Mouse (Mus musculus) brown adipose tissue, adult 24 weeks (tissue): ENCODE measurements around the gene Ftl1. TPM values are rescaled to one million over a fixed set of nuclear protein-coding genes. Genes with fewer than 3 reads are reported as not detected.
"Not testable (repeated sequence)": the region's sequence is repeated elsewhere in the genome, so short reads cannot be mapped to it uniquely, and the experiment has no call there.

Experiments used
- H3K27ac ChIP-seq: fragments of 200-500 bp; replicated peaks from 2 replicates; pipeline ENCODE4 v1.5.1; 2012; ENCODE audit warnings: low read depth, mild to moderate bottlenecking, low read length
- H3K4me1 ChIP-seq: fragments of 200-500 bp; 2 replicates; pipeline ENCODE4 v1.6.1; 2012; ENCODE audit warnings: low read length, mixed read lengths; ENCODE audit not compliant: control insufficient read depth, insufficient read depth, insufficient read length
- H3K4me3 ChIP-seq: fragments of 200-500 bp; 2 replicates; pipeline ENCODE4 v1.5.1; 2012; ENCODE audit warnings: low read depth, mild to moderate bottlenecking, low read length, moderate library complexity; ENCODE audit not compliant: insufficient read depth
- polyA plus RNA-seq: library from polyadenylated mRNA; stranded (reverse); fragments of >200 nt; gene quantifications from 2 replicates; pipeline ENCODE4 v1.2.4, GENCODE M21; 2012; ENCODE audit not compliant: missing spikeins, insufficient read depth, insufficient read length

The Ftl1 gene
- 1,179 and 1,214 TPM in 2 replicates for polyA plus RNA-seq

- Histone ChIP-seq H3K4me3 (peak within 1 kb of the TSS; percentile 100), H3K27ac (peak within 1 kb of the TSS; percentile 98)
- H3K4me1 ChIP-seq: not testable (repeated sequence)
Measured at GRCm38 (mm10) chr7:45459564-45460140, at the start of gene Ftl1. Gene Ftl1, minus strand, starts transcription at chr7:45459884.

- Histone ChIP-seq H3K4me3 (peak overlapping the region; percentile 90), H3K4me1 (peaks cover 10% of the 10 kb centered on the region), H3K27ac (peak overlapping the region; percentile 77)
Measured at GRCm38 (mm10) chr7:45509181-45509882, 49.6 kb upstream of the Ftl1 start.

GRCm38 (mm10) chr7:45508561-45508960 is 48.9 kb upstream of the Ftl1 start:
- no peak overlapping the region for H3K27ac ChIP-seq
- no peak overlapping the region for H3K4me3 ChIP-seq
- peaks cover 10% of the 10 kb centered on the region for H3K4me1 ChIP-seq

- Histone ChIP-seq H3K27ac (no peak overlapping the region), H3K4me1 (peaks cover 10% of the 10 kb centered on the region), H3K4me3 (no peak overlapping the region)
Measured at GRCm38 (mm10) chr7:45507583-45507982, 47.9 kb upstream of the Ftl1 start.

GRCm38 (mm10) chr7:45498427-45498826 is 38.7 kb upstream of the Ftl1 start:
- Histone ChIP-seq H3K27ac (no peak overlapping the region), H3K4me1 (no peaks in the 10 kb centered on the region), H3K4me3 (no peak overlapping the region)

GRCm38 (mm10) chr7:45494548-45494947 is 34.9 kb upstream of the Ftl1 start:
- Histone ChIP-seq H3K27ac (no peak overlapping the region), H3K4me3 (no peak overlapping the region)

GRCm38 (mm10) chr7:45492951-45493350 is 33.3 kb upstream of the Ftl1 start:
- no peak overlapping the region for H3K4me3 ChIP-seq
- no peak overlapping the region for H3K27ac ChIP-seq
- no peaks in the 10 kb centered on the region for H3K4me1 ChIP-seq

More at GRCm38 (mm10) chr7:45494548-45494947, 34.9 kb upstream of the Ftl1 start:
- no peaks in the 10 kb centered on the region for H3K4me1 ChIP-seq

GRCm38 (mm10) chr7:45492225-45492844 is 32.7 kb upstream of the Ftl1 start:
- Histone ChIP-seq H3K27ac (no peak overlapping the region), H3K4me3 (no peak overlapping the region), H3K4me1 (peaks cover 2% of the 10 kb centered on the region; the same call in 1 of the 2 replicates)

GRCm38 (mm10) chr7:45491264-45491663 is 31.6 kb upstream of the Ftl1 start:
- peaks cover 4% of the 10 kb centered on the region; the same call in 1 of the 2 replicates for H3K4me1 ChIP-seq
- H3K27ac ChIP-seq: no peak overlapping the region; the same call in 1 of the 2 replicates
- no peak overlapping the region for H3K4me3 ChIP-seq

- H3K4me3 ChIP-seq: no peak overlapping the region
- peaks cover 4% of the 10 kb centered on the region; the same call in 1 of the 2 replicates for H3K4me1 ChIP-seq
- H3K27ac ChIP-seq: no peak overlapping the region; the same call in 1 of the 2 replicates
Measured at GRCm38 (mm10) chr7:45490822-45491221, 31.1 kb upstream of the Ftl1 start.

- Histone ChIP-seq H3K4me3 (no peak overlapping the region), H3K4me1 (peaks cover 4% of the 10 kb centered on the region; the same call in 1 of the 2 replicates), H3K27ac (no peak overlapping the region)
Measured at GRCm38 (mm10) chr7:45489578-45489977, 29.9 kb upstream of the Ftl1 start.

- Histone ChIP-seq H3K27ac (peak within 1 kb of the TSS; percentile 82), H3K4me3 (peak within 1 kb of the TSS; percentile 91), H3K4me1 (peaks cover 4% of the 10 kb centered on the region; the same call in 1 of the 2 replicates)
Measured at GRCm38 (mm10) chr7:45488293-45489204, 28.9 kb upstream of the Ftl1 start, which contains the start of gene Dhdh. Gene Dhdh, minus strand, starts transcription at chr7:45488805.

GRCm38 (mm10) chr7:45487861-45488292 is 28.2 kb upstream of the Ftl1 start:
- peak overlapping the region; percentile 91 for H3K4me3 ChIP-seq
- H3K27ac ChIP-seq: peak overlapping the region; percentile 66
- peaks cover 4% of the 10 kb centered on the region; the same call in 1 of the 2 replicates for H3K4me1 ChIP-seq

GRCm38 (mm10) chr7:45486761-45487415 is 27.2 kb upstream of the Ftl1 start, which contains the start of gene Gm45808:
Gene Gm45808, minus strand, starts transcription at chr7:45486811.
- H3K27ac ChIP-seq: peak within 1 kb of the TSS; percentile 66
- peaks cover 4% of the 10 kb centered on the region; the same call in 1 of the 2 replicates for H3K4me1 ChIP-seq
- peak within 1 kb of the TSS; percentile 91 for H3K4me3 ChIP-seq
